Mouse (Mus musculus): ENCODE data around the gene Sdad1.
"Not testable (repeated sequence)": the region's sequence is repeated elsewhere in the genome, so short reads cannot be mapped to it uniquely, and the experiment has no call there.

Gene Sdad1

GRCm38 (mm10) chr5:92309681-92310511, at the start of gene Sdad1:
TSS of gene Sdad1 (minus strand) at chr5:92310479.
- DNase-seq (ENCODE audit: low spot score in 2 of 2): peak; percentile 88 to 93

- no peak for DNase-seq (ENCODE audit: low spot score in 2 of 2)
These were observed 48.6 kb upstream of the Sdad1 start for GRCm38 (mm10) chr5:92358767-92359455.

DNA sequence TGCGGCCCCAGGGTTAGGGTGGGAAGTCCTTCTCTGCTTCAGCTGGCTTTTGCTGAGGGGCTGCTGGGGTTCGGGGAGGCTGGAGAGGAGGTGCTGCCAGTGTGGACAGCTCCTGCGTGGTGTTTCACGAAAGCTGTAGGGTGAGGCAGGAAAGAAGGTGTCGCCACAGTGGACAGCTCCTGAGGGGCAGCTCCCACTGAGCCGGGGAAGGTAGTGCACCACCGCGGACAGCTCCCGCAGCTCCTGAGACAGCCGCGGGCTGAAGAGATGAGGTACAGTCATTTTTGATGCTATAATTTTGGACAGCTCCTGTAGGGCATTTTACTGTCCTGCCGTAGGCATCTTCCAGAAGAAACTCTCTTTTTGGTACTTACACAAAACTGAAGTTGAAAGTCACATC, 47.8 kb upstream of the Sdad1 start:
- DNase-seq (ENCODE audit: low spot score in 2 of 2): no peak

DNA sequence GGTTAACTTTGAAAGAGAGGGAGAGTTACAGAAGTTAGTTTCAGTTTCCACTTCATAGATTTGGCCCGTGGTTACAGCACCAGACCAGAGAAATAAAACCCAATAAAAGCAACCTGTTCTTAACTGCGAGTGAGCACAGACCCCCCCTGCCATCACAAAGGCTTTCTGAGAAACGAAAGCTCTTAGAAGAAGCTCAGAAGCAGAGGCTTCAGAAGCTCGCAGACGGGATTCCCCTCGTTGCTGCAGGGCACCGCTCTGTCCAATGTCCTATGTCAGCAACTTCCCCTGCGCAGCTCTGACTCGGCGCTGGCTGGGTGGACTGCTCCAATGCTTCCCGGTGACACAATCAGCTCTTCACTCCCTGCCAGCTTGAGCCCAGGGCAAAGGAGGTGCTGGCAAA, 43.2 kb upstream of the Sdad1 start:
- peak; percentile 37 to 72 for DNase-seq (ENCODE audit: low spot score in 2 of 2)

- DNase-seq (ENCODE audit: low spot score in 2 of 2): not testable (repeated sequence)
These were observed 42.4 kb upstream of the Sdad1 start for GRCm38 (mm10) chr5:92352716-92353115.

DNA sequence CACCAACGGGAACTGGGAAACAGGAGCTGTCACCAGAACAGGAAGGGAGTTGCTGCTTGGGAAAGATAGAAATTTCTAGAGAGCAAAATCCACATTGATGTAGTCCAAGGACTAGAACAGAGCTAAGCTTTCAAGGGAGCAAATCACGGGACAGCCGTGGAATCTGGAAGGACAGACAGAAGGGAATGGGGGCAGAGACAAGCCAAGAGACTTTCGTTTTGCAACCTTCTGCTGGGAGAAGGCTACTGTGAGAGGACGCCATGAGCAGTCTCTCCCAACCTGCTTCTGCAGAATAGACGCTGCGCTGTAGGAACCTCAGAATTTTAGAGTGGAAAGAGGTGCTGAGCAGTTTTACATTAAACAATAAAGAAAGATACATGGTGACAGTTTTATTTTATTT, 39.5 kb upstream of the Sdad1 start:
- DNase-seq (ENCODE audit: low spot score in 2 of 2): no peak

- DNase-seq (ENCODE audit: low spot score in 2 of 2): peak; percentile 57 to 73
These were observed 38.6 kb upstream of the Sdad1 start, which contains the start of gene Cxcl10 for GRCm38 (mm10) chr5:92348794-92349413. TSS of gene Cxcl10 (minus strand) at chr5:92348889.

- no peak for DNase-seq (ENCODE audit: low spot score in 2 of 2)
These were observed 34.7 kb upstream of the Sdad1 start for GRCm38 (mm10) chr5:92345006-92345405.

DNA sequence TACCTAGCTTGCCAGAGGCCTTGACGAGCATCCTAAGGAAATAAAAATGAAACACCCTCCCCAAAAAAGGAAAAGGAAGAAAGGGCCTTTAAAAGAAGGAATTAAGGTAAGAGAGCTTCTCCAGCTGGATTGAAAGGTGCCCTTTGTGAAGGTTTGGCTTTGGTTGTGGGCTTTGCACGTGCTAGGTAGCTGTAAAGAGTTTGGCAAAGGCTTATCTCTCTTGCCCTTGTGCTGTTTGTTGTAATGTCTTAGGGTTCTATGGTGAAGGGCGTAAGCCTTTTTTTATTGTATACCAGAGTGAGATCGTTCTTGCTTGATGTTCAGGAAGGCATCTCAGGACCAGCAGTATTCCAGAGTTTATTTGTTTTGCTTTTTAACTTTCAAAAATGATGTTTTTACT, 30.3 kb upstream of the Sdad1 start:
- no peak for DNase-seq (ENCODE audit: low spot score in 2 of 2)

DNA sequence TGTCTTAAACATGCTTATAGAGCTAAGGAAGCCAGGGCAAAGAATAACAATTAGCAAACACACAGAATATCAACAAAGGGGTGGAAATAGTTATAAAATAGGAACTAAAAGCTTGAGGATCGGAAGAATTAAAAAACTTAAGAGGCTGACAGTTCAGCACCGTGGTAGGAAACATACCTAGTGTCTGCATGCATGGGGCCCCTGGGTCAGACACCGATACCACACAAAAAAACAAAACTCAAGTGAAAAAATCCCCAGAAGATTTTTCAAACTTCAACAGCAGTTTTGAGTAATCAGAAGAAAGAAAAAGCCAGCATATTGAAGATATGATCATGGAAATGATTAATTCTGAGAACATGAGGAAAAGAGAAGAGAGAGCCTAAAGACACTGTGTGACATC, 26.5 kb upstream of the Sdad1 start:
- DNase-seq (ENCODE audit: low spot score in 2 of 2): no peak

DNA sequence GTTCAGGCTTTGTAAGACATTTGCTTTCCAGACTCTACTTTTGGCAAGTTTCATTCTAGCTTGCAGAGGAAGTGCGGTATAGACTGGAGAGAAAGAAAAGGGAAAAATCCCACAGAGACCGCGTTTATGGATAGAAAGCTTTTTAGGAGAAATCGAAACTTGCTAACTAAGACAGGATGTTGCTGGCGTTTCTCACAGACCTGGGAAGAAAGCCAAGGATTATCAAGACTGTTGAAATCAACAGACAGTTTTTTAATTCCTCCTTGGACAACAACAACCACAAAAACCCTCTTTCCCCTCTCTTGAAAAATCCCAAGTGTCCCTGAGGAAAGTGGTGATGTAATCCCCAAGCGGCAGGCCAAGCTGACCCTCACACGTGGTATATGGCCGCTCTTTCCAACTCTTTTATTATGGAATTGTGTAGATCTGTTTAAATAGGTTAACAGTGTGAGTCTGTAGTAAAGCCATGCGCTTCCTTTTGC, 22.1 kb upstream of the Sdad1 start:
- DNase-seq (ENCODE audit: low spot score in 2 of 2): no peak

DNA sequence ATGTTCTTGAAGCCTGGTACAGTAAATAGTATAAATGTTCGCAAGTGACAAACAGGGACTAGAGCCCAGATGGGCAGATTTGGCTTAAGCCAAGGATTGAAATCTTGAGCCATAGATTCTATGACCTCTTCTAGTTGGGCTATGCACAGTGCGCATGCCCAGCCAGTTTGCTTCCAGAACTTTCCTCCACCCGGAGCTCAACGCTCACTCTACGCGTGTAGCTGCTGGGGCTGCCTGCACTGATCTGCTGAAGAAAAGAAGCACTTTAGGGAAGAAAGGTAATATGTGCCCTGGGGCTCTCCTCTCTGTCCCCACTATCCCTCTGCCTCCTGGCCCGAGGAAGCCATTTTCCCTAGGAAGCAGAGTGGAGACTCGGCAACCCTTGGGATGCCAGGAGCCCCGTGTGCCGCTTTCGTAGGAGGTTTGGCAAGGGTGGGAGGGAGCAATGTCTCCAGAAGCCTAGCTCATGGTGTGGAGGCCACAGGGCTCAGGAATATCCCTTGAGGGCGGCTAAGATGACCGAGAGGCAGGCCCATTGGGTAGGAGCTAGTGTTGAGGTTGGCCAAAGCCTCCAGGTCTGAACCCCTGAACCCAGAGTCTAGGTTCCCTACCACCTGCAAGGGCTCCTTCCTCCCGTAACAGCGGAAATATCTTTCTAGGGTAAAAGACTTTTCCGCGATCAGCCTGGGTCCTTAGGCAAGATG, 21.5 kb upstream of the Sdad1 start, which contains the start of gene Art3:
Art3 (plus strand) TSS at position 193 of the 704 bp plus-strand sequence.
- no peak for DNase-seq (ENCODE audit: low spot score in 2 of 2)

DNA sequence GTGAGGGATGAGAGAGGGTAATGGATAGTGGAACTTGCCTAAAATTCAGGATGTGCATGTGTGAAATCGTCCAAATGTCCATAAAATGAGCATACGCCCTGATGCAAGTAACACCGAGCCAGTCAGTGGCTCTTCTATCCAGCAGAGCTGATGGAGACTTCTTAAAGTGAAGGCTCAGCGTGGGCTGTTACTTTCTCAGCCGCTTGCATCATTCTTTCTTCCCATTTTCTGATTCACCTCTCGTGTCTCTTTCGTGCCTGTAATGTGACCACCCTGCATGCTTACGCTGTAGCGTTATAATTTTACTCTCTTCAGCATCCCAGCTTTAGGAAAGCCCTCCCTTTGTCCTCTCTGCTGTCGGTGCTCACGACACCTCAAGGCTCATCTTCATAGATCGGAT, 20.8 kb upstream of the Sdad1 start:
- no peak for DNase-seq (ENCODE audit: low spot score in 2 of 2)

GRCm38 (mm10) chr5:92327929-92328328, 17.6 kb upstream of the Sdad1 start, which contains the start of gene Cxcl9:
TSS of gene Cxcl9 (minus strand) at chr5:92328079.
- DNase-seq (ENCODE audit: low spot score in 2 of 2): no peak

DNA sequence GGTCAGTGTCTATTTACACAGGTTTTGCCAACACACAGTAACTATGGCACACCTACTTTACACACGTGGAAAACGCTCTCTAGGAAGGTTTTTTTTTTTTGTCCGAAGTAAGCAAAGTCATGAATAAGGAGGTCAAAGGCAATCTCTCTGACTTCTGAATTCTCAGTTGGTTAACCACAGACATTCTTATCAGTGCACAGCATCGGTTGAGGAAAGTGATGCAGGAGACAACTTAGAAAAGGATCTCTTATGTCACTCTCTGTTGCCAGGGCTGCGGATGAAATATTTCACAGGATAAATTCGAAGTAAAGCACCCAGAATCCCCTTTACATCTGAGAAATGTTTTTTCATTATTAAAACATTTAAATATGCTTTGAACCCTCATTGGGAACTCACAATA, 17.1 kb upstream of the Sdad1 start:
- DNase-seq (ENCODE audit: low spot score in 2 of 2): no peak

DNA sequence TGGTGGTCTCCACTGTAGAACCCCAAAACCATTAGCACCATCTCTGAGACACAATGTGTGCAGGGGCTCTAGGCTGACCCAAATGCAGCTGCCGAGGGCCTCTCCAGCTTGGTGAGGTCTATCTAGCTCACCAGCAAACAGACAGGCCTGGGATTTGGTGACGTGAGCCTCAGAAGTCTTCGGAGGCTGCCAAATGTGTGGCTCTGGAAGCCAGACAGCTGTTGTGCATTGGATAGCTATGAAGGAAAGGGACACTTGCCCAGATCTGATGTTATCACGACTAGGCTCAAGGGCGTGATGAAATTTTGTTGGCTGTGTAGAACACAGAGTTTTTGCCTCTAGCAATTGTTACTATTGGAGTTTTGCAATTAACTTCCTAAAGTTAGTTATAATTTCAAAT, 13.0 kb upstream of the Sdad1 start:
- no peak for DNase-seq (ENCODE audit: low spot score in 2 of 2)

- DNase-seq (ENCODE audit: low spot score in 2 of 2): no peak
These were observed 12.3 kb upstream of the Sdad1 start for GRCm38 (mm10) chr5:92322612-92323011.

GRCm38 (mm10) chr5:92321631-92322400, 11.5 kb upstream of the Sdad1 start:
- no peak for DNase-seq (ENCODE audit: low spot score in 2 of 2)

- DNase-seq (ENCODE audit: low spot score in 2 of 2): peak; percentile 22 to 65
These were observed 8.3 kb upstream of the Sdad1 start for GRCm38 (mm10) chr5:92318596-92318995.

GRCm38 (mm10) chr5:92318119-92318518, 7.8 kb upstream of the Sdad1 start:
- no peak for DNase-seq (ENCODE audit: low spot score in 2 of 2)

DNA sequence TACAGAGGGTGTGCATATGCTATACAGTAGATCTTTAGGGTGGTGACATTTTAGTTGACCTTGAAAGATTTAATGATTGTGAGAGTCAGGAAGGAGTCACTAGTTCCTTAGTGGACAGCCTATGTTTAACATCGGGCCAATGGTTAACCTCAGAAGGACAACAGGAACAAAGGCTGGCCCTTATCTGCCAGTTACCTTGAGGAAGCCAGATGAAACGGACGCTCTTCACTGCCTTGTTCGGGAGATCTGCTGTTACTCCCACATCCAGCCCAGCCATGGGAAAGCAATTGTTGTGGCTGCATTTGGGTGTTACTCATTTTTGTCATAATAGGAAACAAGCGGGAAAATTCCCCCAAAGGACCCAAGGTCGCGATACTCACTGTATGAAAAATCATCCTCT, 3.5 kb upstream of the Sdad1 start:
- no peak for DNase-seq (ENCODE audit: low spot score in 2 of 2)

Measured in spleen, postnatal 4 days (tissue).